Mouse (Mus musculus): ENCODE data around the gene Yeats2.

Gene Yeats2

DNA sequence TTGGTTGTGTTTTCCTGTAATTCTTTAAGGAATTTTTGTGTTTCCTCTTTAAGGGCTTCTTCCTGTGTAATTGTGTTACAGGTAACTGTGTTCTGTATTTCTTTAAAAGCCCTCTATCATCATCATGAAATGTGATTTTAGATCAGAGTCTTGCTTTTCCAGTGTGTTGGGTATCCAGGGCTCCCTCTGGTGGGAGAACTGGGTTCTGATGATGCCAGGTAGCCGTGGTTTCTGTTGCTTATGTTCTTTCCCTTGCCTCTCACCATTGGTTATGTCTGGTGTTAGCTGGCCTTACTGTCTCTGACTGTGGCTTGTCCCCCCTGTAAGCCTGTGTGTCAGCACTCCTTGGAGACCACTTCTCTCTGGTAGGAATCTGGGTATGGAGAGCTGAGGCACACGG is 44.5 kb downstream of the Yeats2 start:
- in situ Hi-C loops (cut with MboI; ENCODE audit: low sequenced_read_pairs): no loop called here

DNA sequence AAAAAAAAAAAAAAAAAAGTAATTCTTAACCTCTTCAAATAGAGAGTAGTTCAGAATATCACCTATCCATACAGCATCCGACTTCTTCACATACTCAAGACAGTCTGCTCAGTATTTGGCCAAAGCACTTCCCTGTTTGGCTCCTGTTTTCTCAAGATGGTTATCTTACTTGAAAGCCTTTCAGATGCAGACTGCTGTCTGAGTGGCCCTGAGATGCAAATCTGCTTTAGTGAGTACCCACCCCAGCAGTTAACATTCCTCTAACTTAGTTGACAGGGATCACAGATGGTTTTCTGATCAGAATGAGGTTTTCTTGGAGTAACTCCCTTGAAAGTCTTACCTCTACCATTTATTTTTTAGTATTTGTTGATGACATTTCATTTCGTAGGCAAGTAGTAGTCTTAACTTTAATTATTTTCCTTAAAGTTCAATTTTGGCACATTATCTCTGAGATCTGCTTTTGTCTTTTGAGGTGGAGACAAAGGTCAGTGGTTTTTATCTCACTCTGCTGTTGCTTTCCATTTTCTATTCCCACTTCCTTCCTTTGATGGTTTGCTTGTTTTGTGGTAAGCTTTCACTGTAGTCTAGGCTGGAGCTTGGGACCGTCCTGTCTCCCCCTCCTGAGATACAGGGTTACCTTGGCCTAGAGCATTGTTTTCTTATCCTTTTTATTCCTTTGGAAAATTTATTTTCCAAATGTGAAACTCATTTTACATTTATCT is 50.5 kb downstream of the Yeats2 start:
- in situ Hi-C loops (cut with MboI; ENCODE audit: low sequenced_read_pairs): no loop called here

DNA sequence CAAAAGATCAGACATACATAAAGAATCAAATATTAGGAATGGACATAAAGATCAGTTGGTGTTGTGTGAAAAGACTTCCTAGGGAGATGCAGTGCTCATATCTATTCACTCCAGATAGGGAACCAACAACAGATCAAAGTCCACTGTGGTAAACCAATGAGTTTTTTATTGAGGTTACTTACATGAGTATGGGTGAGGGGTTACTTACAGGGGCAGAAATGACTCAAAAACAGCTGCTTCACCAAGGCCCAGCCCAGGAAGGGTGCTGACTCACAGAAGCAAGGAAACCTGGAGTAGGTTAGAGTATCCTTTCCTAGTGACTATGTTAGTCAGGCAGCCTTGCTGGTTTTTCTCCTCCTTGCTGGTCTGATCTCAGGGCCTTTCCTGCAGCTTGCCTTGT is 51.2 kb downstream of the Yeats2 start:
- in situ Hi-C loops (cut with MboI; ENCODE audit: low sequenced_read_pairs): no loop called here

DNA sequence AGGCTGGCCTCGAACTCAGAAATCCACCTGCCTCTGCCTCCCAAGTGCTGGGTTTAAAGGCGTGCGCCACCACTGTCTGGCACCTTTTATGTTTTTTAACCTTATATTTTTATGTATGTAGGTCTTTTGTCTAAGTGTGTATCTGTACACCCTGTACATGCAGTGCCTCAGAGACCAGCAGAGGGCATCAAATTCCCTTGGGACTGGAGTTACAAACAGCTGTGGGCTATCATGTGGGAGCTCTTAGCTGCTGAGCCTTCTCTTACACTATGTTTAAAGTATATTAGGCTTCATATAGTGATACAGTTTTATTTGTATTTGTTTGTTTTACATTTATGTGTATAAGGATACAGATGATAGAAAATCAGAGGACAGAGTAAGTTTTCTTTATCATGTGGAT is 54.7 kb downstream of the Yeats2 start:
- in situ Hi-C loops (cut with MboI; ENCODE audit: low sequenced_read_pairs): no loop called here

DNA sequence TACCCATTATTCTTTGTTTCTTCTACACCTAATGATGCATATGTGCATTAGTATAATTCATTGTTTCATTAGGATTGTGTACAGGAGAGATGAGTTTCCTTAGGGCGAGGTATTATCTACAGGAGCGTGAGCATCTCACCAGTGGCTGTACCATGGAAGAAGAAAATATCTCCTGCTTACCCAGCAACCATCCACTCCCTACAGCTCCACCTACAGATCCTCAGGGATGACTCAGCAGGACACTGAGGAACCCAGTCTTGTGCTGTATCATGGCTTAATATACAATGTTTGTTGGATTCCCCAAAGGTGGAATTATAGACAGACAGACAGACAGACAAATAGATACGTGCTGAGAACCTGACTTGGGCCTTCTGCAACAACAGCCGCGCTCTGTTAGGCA is 56.1 kb downstream of the Yeats2 start:
- in situ Hi-C loops (cut with MboI; ENCODE audit: low sequenced_read_pairs): no loop called here

DNA sequence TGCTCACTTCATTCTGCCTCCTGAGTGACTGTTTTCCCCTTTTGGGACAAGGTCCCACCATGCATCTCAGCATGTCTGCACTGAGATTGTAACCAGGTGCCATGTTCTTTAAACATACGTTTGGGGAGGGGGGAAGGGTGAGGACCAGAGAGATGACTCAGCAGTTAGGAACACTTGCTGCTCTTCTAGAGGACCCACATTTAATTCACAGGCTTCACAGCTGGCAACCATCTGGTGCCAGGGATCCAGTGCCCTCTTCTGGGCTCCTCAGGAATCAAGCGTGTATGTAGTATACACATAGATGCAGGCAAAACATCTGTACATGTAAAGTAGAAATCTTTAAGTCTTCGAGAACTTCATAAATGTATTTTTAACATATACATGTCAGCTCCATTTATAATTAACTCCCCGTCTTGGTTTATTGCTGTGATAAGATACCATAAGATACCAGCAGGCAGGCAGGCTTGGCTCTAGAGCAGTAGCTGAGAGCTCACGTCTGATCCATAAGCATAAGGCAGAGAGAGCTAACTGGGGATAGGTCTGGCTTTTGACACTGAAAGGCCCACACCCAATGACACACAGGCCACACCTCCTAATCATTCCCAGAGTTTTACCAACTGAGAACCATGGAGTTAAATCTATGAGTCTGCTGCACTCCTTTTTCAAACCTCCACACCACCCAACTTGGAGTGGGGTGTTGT is 58.8 kb downstream of the Yeats2 start:
- in situ Hi-C loops (cut with MboI; ENCODE audit: low sequenced_read_pairs): no loop called here

DNA sequence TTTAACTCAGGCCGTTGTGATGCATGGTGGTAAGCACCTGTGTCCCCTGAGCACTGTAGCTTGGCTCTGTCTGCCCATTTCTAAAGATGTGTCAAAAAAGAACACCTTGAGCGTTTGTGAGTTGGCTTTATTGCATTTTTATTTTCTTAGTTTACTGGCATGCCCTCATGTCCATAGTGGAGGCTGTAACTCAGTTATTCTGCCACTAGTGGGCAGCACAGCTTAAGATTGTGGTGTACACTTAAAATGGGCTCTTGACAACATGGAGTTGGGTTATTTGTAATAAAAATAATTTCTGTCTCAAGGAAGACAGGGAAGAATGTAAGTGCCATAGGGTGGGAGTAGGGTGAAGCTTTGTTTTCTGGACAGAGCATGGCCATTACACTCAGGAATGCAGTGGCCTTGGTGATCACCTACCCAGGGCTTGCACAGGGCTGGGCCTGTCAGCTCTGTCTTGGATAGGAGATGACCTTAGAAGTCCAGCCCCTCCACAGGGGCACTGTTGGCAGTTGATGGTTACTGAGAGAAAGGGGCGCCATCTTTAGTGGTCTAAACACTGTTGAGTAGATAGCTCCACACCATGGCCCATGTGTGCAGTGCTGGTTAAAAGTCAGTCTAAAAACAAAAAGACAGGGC is 72.8 kb downstream of the Yeats2 start:
- in situ Hi-C loops (cut with MboI; ENCODE audit: low sequenced_read_pairs): no loop called here

DNA sequence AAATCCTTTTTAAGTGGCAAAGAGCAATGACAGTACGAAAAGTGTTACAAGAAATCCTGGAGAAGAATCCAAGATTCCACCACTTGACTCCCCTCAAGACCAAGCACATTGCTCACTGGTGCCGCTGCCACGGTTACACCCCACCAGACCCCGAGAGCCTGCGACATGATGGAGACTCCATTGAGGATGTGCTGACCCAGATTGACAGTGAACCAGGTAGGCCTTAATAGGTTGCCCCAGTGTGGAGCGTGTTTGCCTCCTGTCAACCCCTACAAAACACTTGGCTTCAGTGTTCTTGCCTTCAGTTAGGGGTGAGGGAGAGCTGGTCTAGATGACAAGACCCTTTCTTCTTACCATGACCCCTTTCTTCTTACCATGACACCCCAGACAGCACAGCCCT is 81.9 kb downstream of the Yeats2 start:
- in situ Hi-C loops (cut with MboI; ENCODE audit: low sequenced_read_pairs): no loop called here

DNA sequence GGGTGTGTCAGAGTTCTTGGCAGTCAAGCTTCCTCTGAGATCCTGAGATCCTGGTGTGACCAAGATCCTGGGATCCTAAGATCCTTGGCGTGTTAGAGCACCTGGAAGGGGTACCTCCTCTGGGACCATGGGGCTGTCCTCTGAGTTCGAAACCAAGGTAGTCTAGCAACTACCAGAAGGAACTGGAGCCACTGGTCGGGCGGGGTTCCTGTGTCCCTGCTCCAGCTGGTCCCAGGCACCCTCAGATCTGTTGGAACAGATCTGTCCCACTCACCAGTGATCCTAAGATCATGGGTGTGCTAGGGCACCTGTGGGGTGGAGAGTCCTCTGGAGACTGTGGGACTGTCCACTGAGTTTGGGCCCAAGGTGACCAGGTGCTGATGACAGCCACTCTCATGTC is 85.8 kb downstream of the Yeats2 start:
- in situ Hi-C loops (cut with MboI; ENCODE audit: low sequenced_read_pairs): no loop called here

DNA sequence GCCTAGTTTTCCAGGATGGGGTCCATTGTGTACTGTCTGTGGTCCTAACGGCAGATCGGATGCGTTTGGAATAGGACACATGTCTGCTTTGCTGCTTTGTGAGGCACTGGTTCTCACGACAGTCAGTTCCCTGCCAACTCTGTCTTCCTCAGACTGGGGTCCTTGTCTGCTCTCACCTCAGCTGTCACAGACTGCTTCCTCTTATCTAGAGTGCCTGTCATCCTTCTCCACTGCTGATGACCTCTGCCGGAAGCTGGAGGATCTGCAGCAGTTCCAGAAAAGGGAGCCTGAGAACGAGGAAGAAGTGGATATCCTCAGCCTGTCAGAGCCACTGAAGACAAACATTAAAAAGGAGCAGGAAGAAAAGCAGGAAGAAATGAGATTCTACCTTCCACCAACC is 86.6 kb downstream of the Yeats2 start:
- in situ Hi-C loops (cut with MboI; ENCODE audit: low sequenced_read_pairs): no loop called here

DNA sequence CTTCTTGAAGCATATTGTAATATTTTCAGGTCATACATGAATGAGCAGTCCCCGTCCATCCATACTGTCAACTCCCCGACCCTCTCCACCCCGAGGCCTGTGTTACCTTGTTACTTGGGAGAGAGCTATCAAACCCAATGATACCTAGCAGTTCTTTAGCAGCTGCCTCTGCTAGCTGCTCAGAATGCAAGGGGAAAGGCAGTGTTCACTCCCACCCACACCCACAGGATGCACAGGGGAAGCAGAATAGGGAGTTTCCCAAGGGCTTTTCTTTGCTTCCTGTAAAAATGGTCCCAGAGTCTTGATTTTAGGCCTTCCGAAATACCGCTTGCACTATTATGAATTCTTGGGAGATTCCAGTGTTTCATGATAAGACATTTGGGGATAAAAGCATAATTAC is 87.3 kb downstream of the Yeats2 start:
- in situ Hi-C loops (cut with MboI; ENCODE audit: low sequenced_read_pairs): no loop called here

DNA sequence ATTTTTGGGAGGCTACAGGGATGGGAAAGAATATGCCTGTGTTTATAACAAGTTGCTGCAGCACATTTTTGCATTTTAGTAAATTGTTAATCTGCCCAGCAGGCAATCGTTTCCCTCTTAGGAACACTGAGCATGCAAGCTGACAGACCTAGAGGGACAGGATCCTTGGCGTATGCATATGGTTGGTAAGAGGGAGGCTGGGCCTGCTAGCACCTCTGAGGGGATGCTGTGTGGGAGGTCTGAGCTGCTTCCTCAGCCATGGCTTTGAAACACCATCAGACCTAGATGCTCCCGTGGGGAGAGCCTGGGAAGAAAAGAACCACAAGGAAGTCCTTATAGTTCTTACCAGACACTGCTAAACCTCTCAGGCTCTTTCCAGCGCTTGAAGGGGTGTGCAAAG is 93.5 kb downstream of the Yeats2 start:
- in situ Hi-C loops (cut with MboI; ENCODE audit: low sequenced_read_pairs): no loop called here

DNA sequence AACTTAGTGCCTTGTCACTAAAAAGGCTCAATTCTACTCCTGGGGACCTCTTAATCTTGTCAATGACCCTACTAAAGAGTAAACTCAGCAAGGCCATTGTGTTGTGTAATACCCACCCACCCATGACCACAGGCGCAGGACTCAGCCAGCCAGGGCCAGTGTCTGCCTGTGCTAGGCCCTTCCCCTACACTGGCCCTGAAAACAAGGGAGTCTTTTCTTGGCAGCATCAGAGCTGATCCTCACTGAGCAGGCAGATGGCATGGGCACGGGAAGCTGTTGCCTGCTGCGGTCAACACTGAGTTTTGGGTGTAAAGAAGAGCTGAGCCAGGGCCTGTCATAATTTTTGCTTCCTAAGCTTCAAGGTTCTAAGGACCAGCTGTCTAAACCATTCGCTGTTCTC is 96.6 kb downstream of the Yeats2 start:
- in situ Hi-C loops (cut with MboI; ENCODE audit: low sequenced_read_pairs): no loop called here

DNA sequence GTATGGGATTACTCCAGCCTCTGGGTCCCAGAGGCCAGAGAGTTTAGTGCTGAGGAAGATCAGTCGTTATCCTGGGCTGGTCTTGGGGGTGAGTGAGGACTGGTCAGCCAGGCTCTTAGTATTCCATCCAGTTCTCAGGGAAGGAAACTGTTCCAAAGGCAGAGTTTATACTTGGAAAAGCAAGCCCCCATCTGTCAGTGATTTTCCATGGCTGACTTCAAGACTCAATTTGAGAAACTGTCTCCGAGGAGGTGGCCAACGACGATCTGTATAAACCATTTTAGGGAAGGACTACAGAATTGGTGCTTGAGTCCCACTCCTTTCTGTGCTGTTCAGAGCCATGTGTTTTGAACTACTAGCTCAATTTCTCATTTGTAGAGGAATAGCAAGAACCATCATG is 97.8 kb downstream of the Yeats2 start:
- in situ Hi-C loops (cut with MboI; ENCODE audit: low sequenced_read_pairs): no loop called here

DNA sequence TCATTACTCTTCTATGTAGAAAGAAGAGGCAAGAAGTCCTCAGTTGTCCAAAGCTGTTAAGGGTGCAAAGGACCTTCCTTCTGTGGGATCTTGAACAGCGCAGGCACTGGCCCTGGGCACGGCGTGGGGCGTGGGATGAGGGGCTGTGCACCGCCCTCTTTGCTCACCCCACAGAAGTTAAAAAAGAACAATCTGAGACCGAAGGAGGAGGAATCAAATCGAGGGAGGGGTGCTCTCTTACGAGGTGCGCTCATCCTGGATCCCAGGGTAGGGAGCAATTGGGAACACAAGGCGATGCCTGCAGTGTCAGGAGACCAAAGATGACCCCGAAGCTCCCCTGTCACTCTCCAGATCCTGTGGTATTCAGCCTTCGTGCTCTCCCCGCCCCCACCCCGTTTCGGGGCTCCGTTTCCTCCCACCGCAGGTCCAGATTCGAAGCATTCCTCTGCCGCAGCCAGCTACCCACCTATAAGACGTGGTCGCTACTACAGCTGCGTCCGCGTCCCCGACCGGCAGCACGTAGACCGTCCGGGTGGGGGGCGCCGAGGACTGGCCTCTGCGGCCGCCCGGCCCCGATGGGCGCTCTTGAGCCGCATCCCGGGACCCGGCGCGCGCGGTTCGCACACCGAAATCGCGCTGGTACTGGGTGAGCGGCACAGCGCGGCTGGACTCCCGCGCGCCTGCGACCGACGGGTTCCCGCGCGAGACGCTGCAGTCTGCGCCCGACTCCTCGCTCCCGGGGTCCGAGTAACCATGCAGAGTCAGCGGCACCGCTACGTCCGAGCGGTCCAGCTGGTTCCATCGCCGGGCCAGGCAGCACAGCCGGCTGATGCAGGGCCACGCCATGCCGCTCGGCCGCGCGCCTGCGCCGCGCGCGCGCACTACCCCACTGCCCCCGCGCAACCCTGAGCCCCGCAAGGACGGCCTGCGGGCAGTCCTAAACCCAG is 99.9 kb downstream of the Yeats2 start, which contains the start of gene Map6d1:
Gene Map6d1 (minus strand): TSS at position 891 of the 947 bp plus-strand sequence.
- in situ Hi-C loops (cut with MboI; ENCODE audit: low sequenced_read_pairs): no loop called here

DNA sequence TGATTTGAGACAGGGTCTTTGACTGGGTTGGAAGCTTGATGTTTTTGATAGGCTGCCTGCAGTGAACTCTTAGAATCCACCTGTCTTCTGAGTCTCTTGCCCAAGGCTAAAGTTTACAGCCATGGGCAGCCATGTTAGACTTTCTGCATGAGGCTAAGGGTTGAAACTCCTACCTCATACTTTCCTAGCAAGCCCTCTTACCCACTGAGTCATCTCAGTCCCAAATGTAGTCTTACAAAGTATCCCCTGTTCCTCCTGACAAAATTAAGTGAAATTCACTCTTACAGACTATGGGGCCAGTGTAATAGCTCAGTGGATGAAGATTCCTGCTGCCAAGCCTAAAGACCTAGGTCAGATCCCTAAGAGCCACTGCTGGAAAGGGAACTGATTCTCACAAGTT is 106.2 kb downstream of the Yeats2 start:
- in situ Hi-C loops (cut with MboI; ENCODE audit: low sequenced_read_pairs): no loop called here

DNA sequence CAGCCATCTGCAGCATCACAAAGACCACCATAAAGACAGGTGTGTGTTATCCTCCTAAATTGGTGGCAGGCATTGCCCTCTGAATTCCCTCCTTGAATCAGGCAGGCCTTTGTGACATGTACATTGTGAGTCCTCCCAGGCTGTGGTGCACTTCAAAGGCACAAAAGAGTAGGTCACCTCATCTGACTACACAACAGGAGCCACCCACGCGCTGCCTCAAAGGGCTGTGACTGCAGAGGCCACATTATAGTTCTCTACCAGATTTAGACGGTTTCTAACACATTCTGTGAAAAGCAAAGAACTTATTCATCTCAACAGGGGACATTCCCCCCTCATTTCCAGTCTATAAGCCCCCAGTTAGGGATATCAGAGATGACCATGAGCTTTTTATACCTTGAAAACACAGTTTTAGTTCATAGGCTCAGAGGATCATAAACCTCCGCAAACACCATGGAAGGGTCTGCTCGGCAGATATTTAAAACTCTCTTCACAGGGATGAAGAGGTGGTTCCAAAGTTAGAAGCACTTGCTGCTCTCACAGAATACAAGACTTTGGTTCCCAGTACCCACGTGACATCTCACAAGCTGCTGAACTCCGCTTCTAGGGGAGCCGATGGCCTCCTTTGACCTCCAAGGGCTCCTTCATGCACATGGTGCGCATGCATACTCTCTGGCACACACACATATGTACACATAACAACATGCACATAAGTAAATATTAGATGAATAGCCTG is 107.7 kb downstream of the Yeats2 start:
- in situ Hi-C loops (cut with MboI; ENCODE audit: low sequenced_read_pairs): no loop called here

DNA sequence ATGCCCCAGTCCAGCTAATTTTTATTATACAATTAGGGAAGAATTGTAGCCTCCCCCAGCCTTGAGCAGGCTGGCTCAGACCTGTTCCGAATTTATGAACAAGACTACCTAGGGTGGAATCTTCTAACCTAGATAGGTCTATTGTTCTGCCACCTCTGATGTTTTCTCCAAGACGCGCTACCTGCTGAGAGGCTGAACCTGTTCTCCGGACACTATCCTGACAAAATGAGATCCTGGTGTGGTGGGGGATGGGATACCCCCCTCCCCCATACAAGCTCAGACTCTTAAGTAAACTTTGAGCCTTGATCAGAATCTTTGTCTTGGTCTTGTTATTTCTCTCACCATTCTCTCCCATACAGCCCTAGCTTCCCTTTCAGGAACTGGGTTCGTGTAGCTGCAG is 117.1 kb downstream of the Yeats2 start:
- in situ Hi-C loops (cut with MboI; ENCODE audit: low sequenced_read_pairs): no loop called here

DNA sequence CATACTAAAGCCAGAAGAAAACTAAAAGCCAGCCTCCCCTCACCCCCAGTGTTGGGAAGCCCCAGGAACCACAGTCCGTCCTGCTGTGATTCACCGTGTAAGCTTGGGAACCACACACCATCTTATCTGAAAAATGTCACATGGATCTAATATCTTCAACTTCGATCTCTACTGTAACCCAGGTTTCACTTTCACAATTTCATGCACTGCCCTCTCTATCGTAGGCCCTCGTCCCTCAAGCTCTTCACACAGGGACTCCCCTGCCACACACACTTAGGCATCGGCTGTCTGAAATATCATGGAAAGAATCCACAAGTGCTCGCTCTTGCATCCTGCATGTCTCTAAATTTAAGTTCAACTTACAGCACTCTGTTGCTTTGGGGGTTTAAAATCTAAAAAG is 124.2 kb downstream of the Yeats2 start:
- in situ Hi-C loops (cut with MboI; ENCODE audit: low sequenced_read_pairs): no loop called here

DNA sequence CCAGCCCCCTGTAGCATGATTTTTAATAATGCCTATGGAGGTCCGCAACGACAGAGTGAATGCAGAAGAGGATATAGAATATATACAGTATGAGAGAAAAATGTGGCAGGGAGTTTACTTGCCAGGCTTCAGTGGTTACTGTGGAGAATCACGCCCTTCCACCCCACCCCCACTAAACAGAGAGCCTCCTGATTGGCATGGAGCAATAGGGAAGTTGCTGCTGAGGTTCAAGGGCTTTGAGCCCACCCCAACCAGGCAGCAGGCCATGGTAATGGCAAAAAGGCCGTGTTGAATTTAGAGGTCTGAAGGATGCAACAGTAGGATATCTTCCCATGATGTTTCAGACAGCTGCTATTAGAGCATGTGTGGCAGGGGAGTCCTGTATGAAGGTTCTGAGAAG is 130.5 kb downstream of the Yeats2 start:
- in situ Hi-C loops (cut with MboI; ENCODE audit: low sequenced_read_pairs): no loop called here
